Mouse (Mus musculus) stomach, embryonic 15.5 days (tissue): ENCODE measurements at regions not wholly inside any gene's neighbourhood (a gene's known extent, or its start where the extent isn't known, plus 50 kb on each side); places are given as distances from the start of the nearest gene placed in this dataset.

ENCODE experiments used
- ATAC-seq: fragments of 200-750 bp; cut with Nextera tagmentation; 2 replicates; pipeline ENCODE4 v1.8.0; 2017; ENCODE audit warnings: low read depth, moderate number of reproducible peaks, moderate TSS enrichment; ENCODE audit not compliant: insufficient read depth, low FRiP score
- H3K27ac ChIP-seq: fragments of 300-500 bp; sonication (generic); 2 replicates; pipeline ENCODE4 v1.5.1; 2015; ENCODE audit warnings: mild to moderate bottlenecking, inconsistent platforms
- H3K27me3 ChIP-seq: fragments of 300-500 bp; sonication (generic); replicated peaks from 2 replicates; pipeline ENCODE4 v1.6.1; 2015; ENCODE audit warnings: inconsistent platforms
- H3K36me3 ChIP-seq: fragments of 300-500 bp; sonication (generic); 2 replicates; pipeline ENCODE4 v1.6.1; 2015; ENCODE audit warnings: inconsistent platforms
- H3K4me1 ChIP-seq: fragments of 300-500 bp; sonication (generic); 2 replicates; pipeline ENCODE4 v1.6.1; 2015; ENCODE audit warnings: inconsistent platforms
- H3K4me2 ChIP-seq: fragments of 300-500 bp; sonication (generic); 2 replicates; pipeline ENCODE4 v1.6.1; 2015; ENCODE audit warnings: mild to moderate bottlenecking, inconsistent platforms
- H3K4me3 ChIP-seq: fragments of 300-500 bp; sonication (generic); replicated peaks from 2 replicates; pipeline ENCODE4 v1.5.1; 2015; ENCODE audit warnings: inconsistent platforms
- H3K9ac ChIP-seq: fragments of 300-500 bp; sonication (generic); 2 replicates; pipeline ENCODE4 v1.6.1; 2015; ENCODE audit warnings: inconsistent platforms
- H3K9me3 ChIP-seq: fragments of 300-500 bp; sonication (generic); 2 replicates; pipeline ENCODE4 v1.6.1; 2016; ENCODE audit warnings: inconsistent platforms
- WGBS: fragments of 180-500 bp; shearing (Covaris S2); methylation state at CpG from one replicate; pipeline ENCODE4 v1.1.7; 2015; 5-methylcytosine and 5-hydroxymethylcytosine counted together

- Histone ChIP-seq H3K27me3 (no peaks in the 10 kb centered on the region), H3K36me3 (no peaks in the 10 kb centered on the region), H3K9me3 (no peaks in the 10 kb centered on the region), H3K9ac (no peak overlapping the region), H3K4me2 (no peak overlapping the region), H3K4me3 (no peak overlapping the region), H3K4me1 (no peaks in the 10 kb centered on the region), H3K27ac (no peak overlapping the region)
- 87% methylated on average over 2 of the region's 2 CpGs for WGBS
- ATAC-seq, result no peak
Measured at GRCm38 (mm10) chr1:22902992-22903391, 97.2 kb upstream of the Rims1 start.

GRCm38 (mm10) chr1:22901018-22901625, 95.3 kb upstream of the Rims1 start:
- no peak overlapping the region for H3K4me3 ChIP-seq
- H3K4me2 ChIP-seq, result no peak overlapping the region
- no peak for ATAC-seq
- H3K27ac ChIP-seq, result no peak overlapping the region
- H3K9ac ChIP-seq, result no peak overlapping the region
- H3K9me3 ChIP-seq, result no peaks in the 10 kb centered on the region
- H3K4me1 ChIP-seq, result no peaks in the 10 kb centered on the region
- no peaks in the 10 kb centered on the region for H3K27me3 ChIP-seq
- WGBS, result 56% methylated on average over 5 of the region's 5 CpGs
- no peaks in the 10 kb centered on the region for H3K36me3 ChIP-seq

GRCm38 (mm10) chr1:22895099-22895498, 89.3 kb upstream of the Rims1 start:
- Histone ChIP-seq H3K4me1 (no peaks in the 10 kb centered on the region), H3K9ac (no peak overlapping the region), H3K4me2 (no peak overlapping the region), H3K4me3 (no peak overlapping the region), H3K27me3 (no peaks in the 10 kb centered on the region), H3K36me3 (no peaks in the 10 kb centered on the region), H3K27ac (no peak overlapping the region), H3K9me3 (no peaks in the 10 kb centered on the region)
- ATAC-seq, result no peak
- WGBS, result 56% methylated on average over 3 of the region's 3 CpGs

- no peak overlapping the region for H3K4me2 ChIP-seq
- H3K4me1 ChIP-seq, result no peaks in the 10 kb centered on the region
- no peak overlapping the region for H3K4me3 ChIP-seq
- no peaks in the 10 kb centered on the region for H3K36me3 ChIP-seq
- no peak overlapping the region for H3K27ac ChIP-seq
- H3K27me3 ChIP-seq, result no peaks in the 10 kb centered on the region
- H3K9ac ChIP-seq, result no peak overlapping the region
- WGBS, result 51% methylated on average over 3 of the region's 3 CpGs
- no peak for ATAC-seq
- H3K9me3 ChIP-seq, result no peaks in the 10 kb centered on the region
Measured at GRCm38 (mm10) chr1:22862985-22863384, 57.2 kb upstream of the Rims1 start.
